Mouse (Mus musculus) midbrain, embryonic 15.5 days (tissue): ENCODE measurements around the gene Mrps21. TPM values are rescaled to one million over a fixed set of nuclear protein-coding genes. Genes with fewer than 3 reads are reported as not detected.
"Not testable (repeated sequence)": the region's sequence is repeated elsewhere in the genome, so short reads cannot be mapped to it uniquely, and the experiment has no call there.

Experiments used
- ATAC-seq: fragments of 200-750 bp; cut with Nextera tagmentation; replicated peaks from 2 replicates; pipeline ENCODE4 v1.8.0; 2017; ENCODE audit warnings: moderate TSS enrichment
- H3K27ac ChIP-seq: fragments of 300-500 bp; sonication (generic); 2 replicates; pipeline ENCODE4 v1.5.1; 2015; ENCODE audit warnings: mild to moderate bottlenecking, inconsistent platforms
- H3K27me3 ChIP-seq: fragments of 300-500 bp; sonication (generic); replicated peaks from 2 replicates; pipeline ENCODE4 v1.6.1; 2015; ENCODE audit warnings: inconsistent platforms
- H3K36me3 ChIP-seq: fragments of 300-500 bp; sonication (generic); replicated peaks from 2 replicates; pipeline ENCODE4 v1.6.1; 2015; ENCODE audit warnings: inconsistent platforms
- H3K4me1 ChIP-seq: fragments of 300-500 bp; sonication (generic); 2 replicates; pipeline ENCODE4 v1.6.1; 2015; ENCODE audit warnings: inconsistent platforms
- H3K4me2 ChIP-seq: fragments of 300-500 bp; sonication (generic); 2 replicates; pipeline ENCODE4 v1.6.1; 2015; ENCODE audit warnings: inconsistent platforms, mild to moderate bottlenecking, moderate library complexity
- H3K4me3 ChIP-seq: fragments of 300-500 bp; sonication (generic); 2 replicates; pipeline ENCODE4 v1.5.1; 2015; ENCODE audit warnings: mild to moderate bottlenecking, inconsistent platforms
- H3K9ac ChIP-seq: fragments of 300-500 bp; sonication (generic); 2 replicates; pipeline ENCODE4 v1.6.1; 2015; ENCODE audit warnings: mild to moderate bottlenecking, inconsistent platforms
- H3K9me3 ChIP-seq: fragments of 300-500 bp; sonication (generic); 2 replicates; pipeline ENCODE4 v1.6.1; 2016; ENCODE audit warnings: inconsistent platforms
- WGBS: fragments of 180-500 bp; shearing (Covaris S2); methylation state at CpG from one replicate; pipeline ENCODE4 v1.1.7; 2015; ENCODE audit warnings: mixed read lengths; 5-methylcytosine and 5-hydroxymethylcytosine counted together
- polyA plus RNA-seq: library from polyadenylated mRNA; unstranded; fragments of >200 nt; fragmentation: Nextera tagmentation; extraction: Ambion mirVana; gene quantifications from 2 replicates; pipeline ENCODE4 v1.2.1, GENCODE M21; 2015

The Mrps21 gene
- 252 and 260 TPM in 2 replicates for polyA plus RNA-seq

GRCm38 (mm10) chr3:95871392-95871867 lies at the start of gene Mrps21:
TSS of gene Mrps21 (minus strand) at chr3:95871519.
- Histone ChIP-seq H3K4me1 (peaks cover 20% of the 10 kb centered on the region), H3K4me2 (peak within 1 kb of the TSS; percentile 83), H3K27me3 (no peaks in the 10 kb centered on the region), H3K27ac (peak within 1 kb of the TSS; percentile 84), H3K9me3 (no peaks in the 10 kb centered on the region), H3K36me3 (0 out of 2 replicates have a peak, but pooled peaks cover 8% of the 10 kb centered on the region), H3K9ac (peak within 1 kb of the TSS; percentile 62), H3K4me3 (peak within 1 kb of the TSS; percentile 73)
- under 1% methylated on average over 33 of the region's 33 CpGs for WGBS
- peak; percentile 95 for ATAC-seq

GRCm38 (mm10) chr3:95920532-95920931 lies 49.2 kb upstream of the Mrps21 start:
- H3K9me3 ChIP-seq, H3K4me2 ChIP-seq, H3K27ac ChIP-seq, H3K36me3 ChIP-seq, ATAC-seq, H3K4me1 ChIP-seq, H3K9ac ChIP-seq, H3K27me3 ChIP-seq, H3K4me3 ChIP-seq: not testable (repeated sequence)
- 54% methylated on average over 2 of the region's 2 CpGs for WGBS

DNA sequence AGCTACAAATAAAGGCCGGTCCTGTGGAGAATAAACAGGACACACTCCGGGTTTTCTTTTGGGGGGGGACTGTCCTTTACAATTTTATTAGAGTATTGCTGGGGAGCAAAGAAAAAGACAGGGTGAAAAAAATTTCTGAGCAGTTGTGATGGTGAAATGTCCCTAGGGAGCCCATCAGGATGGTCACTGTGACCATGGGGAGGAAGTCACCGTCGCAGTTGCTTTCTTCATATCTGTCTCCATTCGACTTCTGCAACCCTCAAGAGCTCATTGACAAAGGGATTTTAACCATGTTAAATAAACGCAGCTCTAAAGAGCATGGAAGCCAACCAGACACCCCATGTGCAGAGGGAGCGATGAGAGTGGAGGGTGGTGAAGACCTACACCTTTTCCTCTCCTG lies 45.4 kb upstream of the Mrps21 start:
- Histone ChIP-seq H3K27ac (no peak overlapping the region), H3K4me2 (no peak overlapping the region), H3K27me3 (no peaks in the 10 kb centered on the region), H3K9ac (no peak overlapping the region), H3K9me3 (no peaks in the 10 kb centered on the region), H3K4me3 (no peak overlapping the region), H3K4me1 (no peaks in the 10 kb centered on the region), H3K36me3 (no peaks in the 10 kb centered on the region)
- ATAC-seq: no peak
- 80% methylated on average over 7 of the region's 7 CpGs for WGBS

- no peaks in the 10 kb centered on the region for H3K9me3 ChIP-seq
- H3K36me3 ChIP-seq: no peaks in the 10 kb centered on the region
- no peak overlapping the region for H3K9ac ChIP-seq
- no peak overlapping the region for H3K4me2 ChIP-seq
- no peak for ATAC-seq
- H3K27ac ChIP-seq: no peak overlapping the region
- no peaks in the 10 kb centered on the region for H3K27me3 ChIP-seq
- no peak overlapping the region for H3K4me3 ChIP-seq
- 93% methylated on average over 4 of the region's 4 CpGs for WGBS
- no peaks in the 10 kb centered on the region for H3K4me1 ChIP-seq
Measured at GRCm38 (mm10) chr3:95914706-95915105, 43.4 kb upstream of the Mrps21 start.

DNA sequence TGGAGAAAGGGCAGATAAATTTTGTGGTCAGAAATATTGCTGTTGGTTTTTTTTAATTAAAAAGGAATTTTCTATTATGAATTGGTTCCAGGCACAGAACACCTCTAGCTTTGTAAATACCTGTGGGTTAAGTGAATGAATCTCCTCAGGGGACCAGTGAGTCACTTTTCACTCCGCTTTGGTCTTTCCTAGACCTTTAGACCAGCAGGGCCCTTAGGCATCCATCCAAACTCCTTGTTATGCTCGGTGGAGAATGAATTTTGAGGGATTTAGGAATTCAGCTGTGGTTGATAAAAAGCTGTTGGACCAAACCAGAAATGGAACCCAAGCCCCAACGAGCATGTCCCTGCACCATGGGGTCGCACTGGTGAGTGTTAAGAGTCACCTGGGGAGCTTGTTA lies 36.3 kb upstream of the Mrps21 start:
- Histone ChIP-seq H3K4me3 (no peak overlapping the region), H3K4me2 (no peak overlapping the region), H3K27me3 (peaks cover 16% of the 10 kb centered on the region; the same call in 1 of the 2 replicates), H3K27ac (no peak overlapping the region), H3K9me3 (no peaks in the 10 kb centered on the region), H3K9ac (no peak overlapping the region), H3K36me3 (no peaks in the 10 kb centered on the region), H3K4me1 (peaks cover 34% of the 10 kb centered on the region)
- WGBS: 39% methylated on average over 4 of the region's 4 CpGs
- no peak for ATAC-seq

DNA sequence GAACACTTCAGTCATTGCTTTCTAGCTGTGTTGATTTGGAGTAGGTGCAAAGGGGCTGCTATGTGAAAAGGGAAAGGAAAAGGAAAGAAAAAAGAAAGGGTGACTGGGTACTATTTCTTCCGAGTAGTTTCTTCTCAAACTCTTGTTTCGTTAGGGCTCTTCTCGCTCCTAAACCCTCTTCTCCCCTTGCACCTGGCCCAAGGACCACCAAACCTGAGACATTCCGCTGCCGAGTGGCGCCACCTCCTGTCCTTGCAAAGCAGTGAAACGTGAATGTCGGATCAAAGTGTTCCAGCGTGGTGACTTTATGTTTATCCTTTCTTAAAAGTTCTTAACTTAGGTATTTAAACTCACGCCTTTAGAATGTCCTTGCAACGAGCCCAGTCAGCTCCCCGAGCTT lies 35.5 kb upstream of the Mrps21 start:
- ATAC-seq: no peak
- H3K4me1 ChIP-seq: peaks cover 34% of the 10 kb centered on the region
- no peak overlapping the region for H3K4me3 ChIP-seq
- H3K9ac ChIP-seq: no peak overlapping the region
- WGBS: under 1% methylated on average over 12 of the region's 12 CpGs
- no peaks in the 10 kb centered on the region for H3K36me3 ChIP-seq
- H3K27me3 ChIP-seq: peaks cover 16% of the 10 kb centered on the region; the same call in 1 of the 2 replicates
- peak overlapping the region; percentile 58 for H3K4me2 ChIP-seq
- H3K9me3 ChIP-seq: no peaks in the 10 kb centered on the region
- H3K27ac ChIP-seq: no peak overlapping the region

DNA sequence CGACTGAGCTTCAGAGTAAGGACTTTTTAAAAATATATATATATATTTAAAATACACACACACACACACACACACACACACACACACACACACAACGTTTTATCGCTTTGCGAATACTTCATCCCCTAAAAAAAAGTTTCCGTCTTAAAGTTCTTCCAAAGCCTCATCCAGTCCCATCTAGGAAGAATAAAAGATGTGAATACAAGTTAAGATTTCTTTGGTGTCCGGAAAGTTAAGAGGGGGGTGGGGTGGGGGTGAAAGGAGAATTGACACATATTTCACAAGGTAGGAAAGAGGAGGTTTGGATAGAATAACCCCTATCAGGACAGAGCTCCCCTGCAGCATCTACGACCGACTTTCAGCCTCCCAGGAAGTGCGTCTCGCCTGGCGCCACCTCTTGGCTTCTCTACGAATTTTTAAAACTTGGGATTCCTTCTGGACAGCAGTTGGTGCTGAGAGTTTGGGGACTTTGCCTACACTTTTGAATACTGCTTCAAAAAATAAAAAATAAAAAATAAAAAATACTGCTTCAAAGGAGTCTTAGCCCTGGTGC lies 34.7 kb upstream of the Mrps21 start:
- ATAC-seq: no peak
- Histone ChIP-seq H3K27ac (no peak overlapping the region), H3K9ac (no peak overlapping the region), H3K36me3 (no peaks in the 10 kb centered on the region), H3K27me3 (peaks cover 16% of the 10 kb centered on the region; the same call in 1 of the 2 replicates), H3K9me3 (no peaks in the 10 kb centered on the region), H3K4me1 (peaks cover 34% of the 10 kb centered on the region), H3K4me2 (peak overlapping the region; percentile 58), H3K4me3 (peak overlapping the region; percentile 28)
- WGBS: under 1% methylated on average over 12 of the region's 12 CpGs

GRCm38 (mm10) chr3:95905146-95905939 lies 34.0 kb upstream of the Mrps21 start:
- ATAC-seq: peak; percentile 55
- H3K4me3 ChIP-seq: peak overlapping the region; percentile 28
- WGBS: 0% methylated on average over 18 of the region's 18 CpGs

GRCm38 (mm10) chr3:95904568-95904967 lies 33.2 kb upstream of the Mrps21 start, which contains the start of gene Car14:
TSS of gene Car14 (minus strand) at chr3:95904691.
- peak; percentile 29 for ATAC-seq
- Histone ChIP-seq H3K36me3 (no peaks in the 10 kb centered on the region), H3K4me1 (peaks cover 34% of the 10 kb centered on the region), H3K4me3 (peak within 1 kb of the TSS; percentile 28), H3K4me2 (peak within 1 kb of the TSS; percentile 58), H3K9me3 (no peaks in the 10 kb centered on the region), H3K27me3 (peaks cover 16% of the 10 kb centered on the region; the same call in 1 of the 2 replicates), H3K9ac (peak within 1 kb of the TSS; percentile 9; the same call in 1 of the 2 replicates), H3K27ac (no peak within 1 kb of the TSS)
- 1% methylated on average over 15 of the region's 15 CpGs for WGBS

More at GRCm38 (mm10) chr3:95905146-95905939, 34.0 kb upstream of the Mrps21 start:
- Histone ChIP-seq H3K27ac (no peak overlapping the region), H3K4me2 (peak overlapping the region; percentile 58), H3K36me3 (no peaks in the 10 kb centered on the region), H3K27me3 (peaks cover 16% of the 10 kb centered on the region; the same call in 1 of the 2 replicates), H3K4me1 (peaks cover 34% of the 10 kb centered on the region), H3K9me3 (no peaks in the 10 kb centered on the region), H3K9ac (peak overlapping the region; percentile 9; the same call in 1 of the 2 replicates)

DNA sequence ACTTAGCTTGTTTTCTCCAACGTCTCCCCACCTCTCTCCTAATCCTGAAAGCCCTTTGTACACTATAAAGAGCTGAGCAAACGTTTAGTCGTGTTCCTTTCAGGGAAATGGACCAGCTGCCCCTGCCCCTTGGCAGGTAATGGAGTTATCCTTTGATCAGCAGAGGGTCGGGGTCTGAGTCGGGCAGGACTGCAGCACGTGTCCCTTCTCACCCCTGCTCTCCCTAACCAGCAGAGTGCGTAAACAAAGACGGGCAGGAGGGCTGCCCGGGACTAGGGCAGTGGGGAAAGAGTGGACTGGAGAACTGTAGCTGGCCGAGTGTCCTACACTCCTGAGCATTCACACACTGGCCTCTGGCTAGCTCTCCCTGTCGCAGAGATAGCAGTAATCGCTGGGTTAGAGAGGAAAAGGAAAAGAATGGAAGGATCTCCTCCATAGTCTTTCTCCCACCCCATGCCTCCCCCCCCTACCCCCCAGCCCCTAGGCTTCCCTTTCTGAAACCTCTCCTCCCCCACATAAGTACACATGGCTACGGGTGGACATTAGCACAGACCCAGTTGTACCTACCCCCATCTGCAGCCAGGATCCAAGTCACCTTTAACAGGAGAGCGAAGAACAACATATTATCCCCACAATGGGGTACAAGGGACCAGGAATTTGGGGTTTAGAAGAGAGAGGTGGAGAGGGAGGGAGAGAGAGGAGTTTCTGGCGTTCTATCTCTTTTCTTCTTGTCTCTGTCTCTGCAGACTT lies 32.6 kb upstream of the Mrps21 start:
- H3K4me3 ChIP-seq: peak overlapping the region; percentile 28; the same call in 1 of the 2 replicates
- no peak overlapping the region for H3K27ac ChIP-seq
- peak overlapping the region; percentile 58 for H3K4me2 ChIP-seq
- H3K9me3 ChIP-seq: no peaks in the 10 kb centered on the region
- peaks cover 34% of the 10 kb centered on the region for H3K4me1 ChIP-seq
- ATAC-seq: no peak
- peaks cover 16% of the 10 kb centered on the region; the same call in 1 of the 2 replicates for H3K27me3 ChIP-seq
- no peaks in the 10 kb centered on the region for H3K36me3 ChIP-seq
- WGBS: 5% methylated on average over 15 of the region's 15 CpGs
- H3K9ac ChIP-seq: no peak overlapping the region

GRCm38 (mm10) chr3:95902643-95903042 lies 31.3 kb upstream of the Mrps21 start:
- Histone ChIP-seq H3K4me1 (peaks cover 34% of the 10 kb centered on the region), H3K27me3 (peaks cover 14% of the 10 kb centered on the region; the same call in 1 of the 2 replicates), H3K9me3 (no peaks in the 10 kb centered on the region), H3K9ac (no peak overlapping the region), H3K36me3 (no peaks in the 10 kb centered on the region), H3K27ac (no peak overlapping the region), H3K4me3 (no peak overlapping the region), H3K4me2 (no peak overlapping the region)
- WGBS: 29% methylated on average over 6 of the region's 6 CpGs
- ATAC-seq: no peak

DNA sequence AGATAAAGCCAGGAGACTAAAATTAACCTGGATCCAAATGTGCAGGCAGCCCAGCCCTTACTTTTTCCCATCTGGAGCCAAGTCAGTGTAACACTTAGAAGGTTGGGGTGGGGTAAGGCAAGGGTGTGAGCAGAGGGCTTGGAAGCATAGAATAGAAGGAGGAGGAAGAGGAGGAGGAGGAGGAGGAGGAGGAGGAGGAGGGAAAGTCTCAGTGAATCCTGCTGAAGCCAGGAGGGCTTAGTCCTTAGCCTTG lies 31.0 kb upstream of the Mrps21 start:
- H3K4me2 ChIP-seq: no peak overlapping the region
- H3K27me3 ChIP-seq: peaks cover 11% of the 10 kb centered on the region; the same call in 1 of the 2 replicates
- no peak overlapping the region for H3K9ac ChIP-seq
- peaks cover 34% of the 10 kb centered on the region for H3K4me1 ChIP-seq
- no peak overlapping the region for H3K4me3 ChIP-seq
- H3K36me3 ChIP-seq: no peaks in the 10 kb centered on the region
- ATAC-seq: no peak
- H3K27ac ChIP-seq: no peak overlapping the region
- no peaks in the 10 kb centered on the region for H3K9me3 ChIP-seq
